Mouse (Mus musculus) cortical plate, adult 2 months (tissue): ENCODE measurements around the gene Hdac9.

Source experiments
- CTCF ChIP-seq: fragments of 200-500 bp; IDR thresholded peaks from 2 replicates; pipeline ENCODE4 v1.5.1; 2011; ENCODE audit warnings: mild to moderate bottlenecking, control low read depth, low read length; ENCODE audit not compliant: insufficient read depth; ENCODE audit errors: extremely low read depth
- POLR2A ChIP-seq: fragments of 200-500 bp; IDR thresholded peaks from 2 replicates; pipeline ENCODE4 v1.6.1; 2011; ENCODE audit warnings: mild to moderate bottlenecking, low read length, control low read depth; ENCODE audit not compliant: insufficient read depth; ENCODE audit errors: extremely low read depth

DNA sequence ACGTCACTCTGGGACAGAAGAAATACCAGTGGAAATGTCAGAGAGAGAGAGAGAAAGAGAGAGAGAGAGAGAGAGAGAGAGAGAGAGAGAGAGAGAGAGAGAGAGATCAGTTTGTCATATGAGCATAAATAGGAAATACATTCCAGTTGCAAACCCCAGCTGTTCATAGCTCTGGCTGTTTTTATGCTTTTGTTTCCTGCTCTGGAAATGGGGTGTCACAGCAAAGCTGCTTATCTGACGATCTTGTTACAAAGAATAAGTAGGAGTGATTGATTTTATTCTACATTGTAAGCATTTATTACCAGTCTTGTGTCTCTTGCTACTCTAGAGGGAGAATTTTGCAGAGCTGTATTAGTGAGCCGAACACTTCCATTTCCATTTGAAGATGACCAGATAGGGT, 762.1 kb downstream of the Hdac9 start:
- TF ChIP-seq CTCF = no peak
- no peak for TF ChIP-seq POLR2A
